Mouse (Mus musculus) granulocyte monocyte progenitor cell, adult 5-6 weeks (primary cell): Measurements from ENCODE around the gene Nfic. TPM values are rescaled to one million over a fixed set of nuclear protein-coding genes. Genes with fewer than 3 reads are reported as not detected.
A peak's percentile ranks its signal among the peaks of the same experiment; 100 is the strongest.

ENCODE experiments used
- ATAC-seq: replicated peaks from 2 replicates; pipeline ENCODE4 v1.8.0; 2016; ENCODE audit warnings: mild to moderate bottlenecking, moderate TSS enrichment, inconsistent platforms; ENCODE audit not compliant: poor library complexity, severe bottlenecking
- total RNA-seq, 2 experiments: library from RNA; stranded (forward) in 1 of 2; stranded (reverse) in 1 of 2; fragments of 200-712, 200-1000 nt in 1 of 2; fragments of >200 nt in 1 of 2; fragmentation: Nextera tagmentation in 1 of 2; gene quantifications; 2 replicates each; pipeline ENCODE4 v1.2.3; 2014 to 2017

Gene Nfic
- total RNA-seq, 2 experiments from 2014 or later = 5.3 to 39.6 TPM

GRCm38 (mm10) chr10:81392270-81392669, 63.2 kb downstream of the Nfic start:
- no peak for ATAC-seq

- ATAC-seq = no peak
These were observed 64.8 kb downstream of the Nfic start for GRCm38 (mm10) chr10:81390678-81390965.

GRCm38 (mm10) chr10:81389801-81390677, 65.4 kb downstream of the Nfic start:
- ATAC-seq = peak; percentile 68

- no peak for ATAC-seq
These were observed 66.1 kb downstream of the Nfic start for GRCm38 (mm10) chr10:81389373-81389772.

- no peak for ATAC-seq
These were observed 66.9 kb downstream of the Nfic start, which contains the start of gene Gm48552 for GRCm38 (mm10) chr10:81388505-81389055. Gm48552 (plus strand) TSS chr10:81389005.

GRCm38 (mm10) chr10:81387716-81388115, 67.7 kb downstream of the Nfic start:
- no peak for ATAC-seq

- no peak for ATAC-seq
These were observed 69.7 kb downstream of the Nfic start for GRCm38 (mm10) chr10:81385603-81386306.

GRCm38 (mm10) chr10:81384605-81384982, 70.8 kb downstream of the Nfic start:
- peak; percentile 21 for ATAC-seq

- ATAC-seq = peak; percentile 82
These were observed 71.4 kb downstream of the Nfic start, which contains the start of the genes Dohh and Gm48551 for GRCm38 (mm10) chr10:81383802-81384604. Dohh (plus strand) TSS chr10:81384428. Gm48551 (plus strand) TSS chr10:81384466.

GRCm38 (mm10) chr10:81382039-81382438, 73.4 kb downstream of the Nfic start:
- no peak for ATAC-seq

GRCm38 (mm10) chr10:81379809-81380378, 75.5 kb downstream of the Nfic start:
- no peak for ATAC-seq

GRCm38 (mm10) chr10:81379183-81379553, 76.3 kb downstream of the Nfic start:
- no peak for ATAC-seq

GRCm38 (mm10) chr10:81378553-81379182, 76.8 kb downstream of the Nfic start:
- peak; percentile 90 for ATAC-seq

- no peak for ATAC-seq
These were observed 77.5 kb downstream of the Nfic start, which contains the start of gene Fzr1 for GRCm38 (mm10) chr10:81377793-81378552. Fzr1 (minus strand) TSS chr10:81378516.

- no peak for ATAC-seq
These were observed 78.1 kb downstream of the Nfic start for GRCm38 (mm10) chr10:81377362-81377664.

- ATAC-seq = no peak
These were observed 78.7 kb downstream of the Nfic start for GRCm38 (mm10) chr10:81376561-81377361.

GRCm38 (mm10) chr10:81375322-81375721, 80.1 kb downstream of the Nfic start:
- ATAC-seq = no peak

- ATAC-seq = no peak
These were observed 88.3 kb downstream of the Nfic start for GRCm38 (mm10) chr10:81367207-81367495.
